Mouse (Mus musculus) heart, postnatal 14 days (tissue): ENCODE results near the gene Tbx22. TPM values are rescaled to one million over a fixed set of nuclear protein-coding genes. Genes with fewer than 3 reads are reported as not detected.

Experiments used
- DNase-seq, 2 experiments: peaks; one replicate each; pipeline ENCODE4 v3.0.0; 2021 to 2022
- intact Hi-C: fragments of 180-260 bp; cut with DNase I; formaldehyde crosslinking; loops from one replicate; pipeline ENCODE4 v1.15.1; 2025
- long read RNA-seq, 2 experiments: library from polyadenylated mRNA; stranded (forward); transcript quantifications; one replicate each; pipeline ENCODE4 v2.0.0; 2021
- total RNA-seq, 2 experiments: library from RNA; stranded (reverse); gene quantifications; 2 replicates each; pipeline ENCODE4 v1.2.3; 2021

Gene Tbx22
- total RNA-seq = not detected
- long read RNA-seq, experiment 1 = 0 reads
- long read RNA-seq, experiment 2 = 0 reads

- DNase-seq = no peak
- intact Hi-C loops = no loop called here
Measured at GRCm38 (mm10) chrX:107667664-107668063, at the start of gene Tbx22. TSS of gene Tbx22 (plus strand) at chrX:107667964.

GRCm38 (mm10) chrX:107668677-107669076 lies 913 bp downstream of the Tbx22 start:
- intact Hi-C loops = no loop called here
- no peak for DNase-seq

- DNase-seq = no peak
- intact Hi-C loops = no loop called here
Measured at GRCm38 (mm10) chrX:107679203-107679602, 11.4 kb downstream of the Tbx22 start.

GRCm38 (mm10) chrX:107708584-107708983 lies 40.8 kb downstream of the Tbx22 start:
- DNase-seq = no peak
- intact Hi-C loops = no loop called here

- intact Hi-C loops = no loop called here
- DNase-seq = no peak
Measured at GRCm38 (mm10) chrX:107723541-107723940, 55.8 kb downstream of the Tbx22 start.

Other genes starting within 250 kb of the Tbx22 start
- not detected for gene Tent5d, start 124.6 kb downstream of the Tbx22 start, total RNA-seq
- gene 2610002M06Rik, start 148.4 kb downstream of the Tbx22 start, total RNA-seq = 1 to 10 TPM; 6.5 to 6.8 TPM